Mouse (Mus musculus): Measurements from ENCODE around the gene Efcab14.

The Efcab14 gene

GRCm38 (mm10) chr4:115780269-115780668 lies 42.7 kb downstream of the Efcab14 start:
- no peak for DNase-seq (ENCODE audit: low read depth)

DNA sequence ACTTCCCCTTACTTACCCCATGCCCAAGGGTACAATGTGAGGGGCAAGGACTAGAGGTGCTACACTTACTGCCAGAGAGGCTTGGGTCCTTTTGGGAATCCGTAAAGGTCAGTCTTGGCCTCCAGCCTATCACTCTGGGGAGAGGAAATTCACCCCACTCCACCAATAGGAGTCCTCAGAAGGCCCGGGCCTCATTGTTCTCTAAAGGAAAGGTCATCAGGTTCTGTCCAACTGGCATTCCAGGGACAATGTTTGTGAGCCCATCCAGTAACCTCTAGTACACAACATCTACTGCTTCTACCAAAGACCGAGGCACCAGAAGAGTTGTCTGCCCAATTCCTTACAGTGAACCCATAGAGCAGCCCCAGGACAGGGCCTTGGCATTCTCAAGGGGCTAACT lies 43.4 kb downstream of the Efcab14 start, which contains the start of gene Tex38:
Gene Tex38 (minus strand): TSS at position 101 of the 400 bp plus-strand sequence.
- DNase-seq (ENCODE audit: low read depth), result no peak

- DNase-seq (ENCODE audit: low read depth), result peak; percentile 62
Observed at GRCm38 (mm10) chr4:115782026-115782805, 44.7 kb downstream of the Efcab14 start.

DNA sequence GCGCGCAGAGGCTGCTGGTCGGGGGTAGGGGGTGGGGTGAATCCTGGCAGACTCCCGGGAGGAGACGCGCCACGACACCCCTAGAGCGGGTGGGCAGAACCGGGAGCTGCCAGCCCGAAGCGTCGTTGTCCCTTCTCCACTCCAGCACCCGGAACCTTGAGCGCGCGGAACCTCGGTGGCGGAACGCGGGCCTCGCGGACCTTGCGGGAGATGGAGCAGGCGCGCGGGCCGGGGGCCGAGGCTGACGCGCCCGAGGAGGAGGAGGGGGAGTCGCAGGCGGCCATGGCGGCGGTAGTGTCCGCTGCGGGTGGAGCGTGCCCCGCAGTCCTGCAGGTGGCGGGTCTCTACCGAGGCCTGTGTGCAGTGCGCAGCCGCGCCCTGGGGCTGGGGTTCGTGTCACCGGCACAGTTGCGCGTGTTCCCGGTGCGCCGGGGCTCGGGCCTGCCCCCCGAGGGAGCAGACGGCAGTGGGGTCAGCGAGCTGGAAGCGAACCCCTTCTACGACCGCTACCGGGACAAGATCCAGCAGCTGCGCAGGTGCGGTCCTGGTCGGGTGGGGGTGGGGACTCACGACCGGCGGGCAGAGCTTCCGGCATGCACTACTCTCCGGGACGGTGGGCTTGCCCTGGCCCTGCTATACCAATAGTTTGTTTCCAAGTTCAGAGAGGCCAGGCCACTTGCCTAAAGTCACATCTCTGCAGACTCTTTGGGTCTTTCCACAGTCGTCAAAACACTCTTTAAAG lies 47.4 kb downstream of the Efcab14 start, which contains the start of gene Atpaf1:
Gene Atpaf1 (plus strand): TSS at position 44 of the 742 bp plus-strand sequence.
- DNase-seq (ENCODE audit: low read depth), result peak; percentile 86

DNA sequence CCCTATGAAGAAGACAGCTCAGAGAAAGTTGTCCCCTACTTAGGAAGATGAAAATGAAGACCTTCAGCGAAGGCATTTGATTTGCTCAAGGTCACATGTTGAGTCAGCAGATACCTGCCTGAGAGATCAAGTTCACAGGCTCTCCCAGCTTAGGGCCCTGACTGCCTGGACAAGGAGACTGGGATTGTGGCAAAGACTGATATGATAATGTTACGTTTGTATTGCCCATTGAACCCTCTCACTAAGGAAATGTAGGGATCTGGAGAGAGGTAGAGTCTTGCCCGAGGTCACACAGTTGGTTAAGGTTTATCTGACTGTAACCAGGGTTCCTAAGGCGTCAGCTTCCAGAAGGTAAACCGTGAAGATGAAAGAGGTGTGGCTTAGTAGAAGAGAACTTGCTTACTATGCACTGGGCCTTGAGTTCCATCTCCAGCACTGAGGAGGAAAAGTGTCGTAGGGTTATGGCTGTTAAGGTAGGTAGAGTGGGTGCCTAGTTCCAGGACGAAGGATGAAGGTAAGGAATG lies 48.0 kb downstream of the Efcab14 start:
- peak; percentile 26 for DNase-seq (ENCODE audit: low read depth)

DNA sequence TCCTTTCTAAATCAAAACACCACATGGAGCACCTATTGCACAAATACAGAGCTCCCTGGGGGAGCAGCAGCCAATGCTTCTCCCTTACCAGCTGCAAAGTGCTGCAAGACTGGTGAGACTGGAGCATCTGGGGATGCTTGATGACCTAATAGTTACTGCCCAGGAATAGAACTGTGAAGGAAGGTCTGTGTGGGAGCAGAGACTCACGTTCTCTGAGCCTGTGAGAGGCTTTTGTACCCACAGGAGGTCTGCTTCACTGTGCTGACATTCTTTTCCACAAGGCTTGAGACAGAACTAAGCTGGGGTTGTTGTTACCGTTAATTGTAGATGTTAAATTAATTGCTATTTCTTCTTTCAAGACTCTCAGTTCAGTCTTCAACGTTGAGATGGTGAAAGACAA lies 53.3 kb downstream of the Efcab14 start:
- no peak for DNase-seq (ENCODE audit: low read depth)

DNA sequence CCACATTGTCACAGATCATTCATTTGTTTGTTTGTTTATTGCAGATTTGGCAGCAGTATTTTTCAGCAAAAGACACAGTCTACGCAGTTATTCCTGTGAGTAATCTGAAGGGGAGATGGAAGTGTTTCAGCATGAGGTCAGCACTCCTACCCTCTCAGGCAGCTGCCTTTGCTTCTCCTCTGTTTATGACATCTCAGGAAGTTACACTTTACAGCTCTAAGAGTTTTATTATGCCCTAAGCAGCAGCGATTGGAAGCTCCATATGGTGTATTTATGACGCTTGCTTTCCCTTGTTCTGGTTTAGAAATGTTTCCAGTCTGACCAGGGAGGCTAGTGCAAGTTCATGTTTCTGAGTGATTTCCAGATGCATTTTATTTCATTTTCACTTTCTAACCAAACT lies 57.8 kb downstream of the Efcab14 start:
- peak; percentile 55 for DNase-seq (ENCODE audit: low read depth)

DNA sequence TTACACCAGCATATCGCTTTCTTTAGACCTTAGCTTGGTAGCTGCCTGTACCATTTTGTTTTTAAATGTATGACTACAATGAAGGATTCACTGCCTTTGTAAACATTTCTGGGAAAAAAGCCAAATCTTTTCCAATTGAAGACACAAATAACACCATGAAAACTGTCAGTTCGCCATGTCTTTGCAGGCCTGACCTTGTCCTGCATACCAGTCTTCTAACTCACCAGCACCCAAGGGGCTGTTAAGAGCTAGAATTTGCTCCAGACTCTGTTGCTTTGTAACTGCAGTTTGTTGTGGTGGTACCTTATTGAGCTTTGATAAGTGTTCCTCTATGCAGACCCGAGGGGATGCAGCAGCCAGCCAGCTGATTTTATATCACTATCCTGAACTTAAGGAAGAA lies 62.4 kb downstream of the Efcab14 start:
- DNase-seq (ENCODE audit: low read depth), result peak; percentile 26

GRCm38 (mm10) chr4:115812326-115812725 lies 74.8 kb downstream of the Efcab14 start:
- DNase-seq (ENCODE audit: low read depth), result no peak

GRCm38 (mm10) chr4:115815606-115816005 lies 78.1 kb downstream of the Efcab14 start:
- DNase-seq (ENCODE audit: low read depth), result no peak

- DNase-seq (ENCODE audit: low read depth), result no peak
Observed at GRCm38 (mm10) chr4:115820199-115820598, 82.7 kb downstream of the Efcab14 start.

GRCm38 (mm10) chr4:115820944-115821343 lies 83.4 kb downstream of the Efcab14 start:
- no peak for DNase-seq (ENCODE audit: low read depth)

GRCm38 (mm10) chr4:115821431-115821830 lies 83.9 kb downstream of the Efcab14 start:
- no peak for DNase-seq (ENCODE audit: low read depth)

- DNase-seq (ENCODE audit: low read depth), result no peak
Observed at GRCm38 (mm10) chr4:115821928-115822327, 84.4 kb downstream of the Efcab14 start.

GRCm38 (mm10) chr4:115824178-115824577 lies 86.6 kb downstream of the Efcab14 start:
- peak; percentile 43 for DNase-seq (ENCODE audit: low read depth)

DNA sequence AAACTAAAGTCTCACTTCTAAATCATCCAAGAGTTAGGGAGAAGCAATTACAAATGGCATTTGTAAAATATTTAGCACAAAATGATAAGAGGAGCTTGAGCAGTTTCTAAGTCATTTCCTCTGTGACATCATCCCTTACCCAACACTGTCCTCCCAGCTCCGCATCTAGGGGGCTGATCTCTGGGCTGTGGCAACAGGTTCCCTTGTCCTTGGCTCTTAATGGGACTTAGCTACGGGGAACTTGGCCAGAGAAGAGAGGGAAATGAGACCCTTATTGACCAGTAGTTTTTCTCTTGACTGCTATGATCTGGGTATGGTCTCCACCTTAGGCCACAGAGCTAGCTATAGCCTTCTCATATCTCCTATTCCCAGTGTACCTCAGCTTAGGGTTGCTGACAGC lies 87.7 kb downstream of the Efcab14 start:
- DNase-seq (ENCODE audit: low read depth), result no peak

All from NIH3T3 (cell line).